Mouse (Mus musculus) myocyte (in vitro differentiated cells): Measurements from ENCODE around the gene Pola2.

ENCODE experiments used
- CEBPB ChIP-seq: IDR thresholded peaks from 2 replicates; pipeline ENCODE4 v1.6.1; 2011; ENCODE audit warnings: mild to moderate bottlenecking, moderate library complexity; ENCODE audit not compliant: poor library complexity, insufficient read depth, severe bottlenecking
- POLR2A ChIP-seq: IDR thresholded peaks from one replicate; pipeline ENCODE4 v1.6.1; 2011; ENCODE audit warnings: low read depth, mild to moderate bottlenecking, control low read depth, moderate library complexity; ENCODE audit not compliant: insufficient read length
- POLR2AphosphoS2 ChIP-seq: IDR thresholded peaks from one replicate; pipeline ENCODE4 v1.6.1; 2011; ENCODE audit warnings: low read depth, control low read depth; ENCODE audit not compliant: insufficient read length
- REST ChIP-seq: IDR thresholded peaks from one replicate; pipeline ENCODE4 v1.6.1; 2011; ENCODE audit warnings: mild to moderate bottlenecking, control low read depth, moderate library complexity; ENCODE audit not compliant: insufficient read depth, insufficient read length
- TCF12 ChIP-seq: IDR thresholded peaks from one replicate; pipeline ENCODE4 v1.6.1; 2011; ENCODE audit warnings: mild to moderate bottlenecking, control low read depth; ENCODE audit not compliant: poor library complexity, insufficient read depth, severe bottlenecking

GRCm38 (mm10) chr19:5986043-5986442 is 22.0 kb upstream of the Pola2 start, which contains the start of gene Slc22a20:
- TF ChIP-seq POLR2AphosphoS2, result no peak
- TF ChIP-seq CEBPB, result no peak
- TF ChIP-seq POLR2A, result no peak
- TF ChIP-seq REST, result no peak
- TF ChIP-seq TCF12, result no peak
